Mouse (Mus musculus) lung, adult 2 months (tissue): ENCODE measurements around the gene Suox.

Source experiments
- CTCF ChIP-seq: fragments of 200-500 bp; IDR thresholded peaks from 2 replicates; pipeline ENCODE4 v1.5.1; 2011; ENCODE audit warnings: mild to moderate bottlenecking, low read length, control low read depth; ENCODE audit not compliant: insufficient read depth
- POLR2A ChIP-seq: fragments of 200-500 bp; IDR thresholded peaks from 2 replicates; pipeline ENCODE4 v1.6.1; 2011; ENCODE audit warnings: low read depth, mild to moderate bottlenecking, control low read depth, low read length, borderline replicate concordance; ENCODE audit errors: extremely low read depth

- TF ChIP-seq CTCF (no peak), POLR2A (no peak)
Observed at GRCm38 (mm10) chr10:128637011-128637410, 36.9 kb downstream of the Suox start.
